Mouse (Mus musculus) cerebellum, adult 9-11 months (tissue): ENCODE results near the gene Nhp2.
"Not testable (repeated sequence)": the region's sequence is repeated elsewhere in the genome, so short reads cannot be mapped to it uniquely, and the experiment has no call there.

Experiments
- DNase-seq: peaks from one replicate; pipeline ENCODE4 v3.0.0; 2022

Gene Nhp2

DNA sequence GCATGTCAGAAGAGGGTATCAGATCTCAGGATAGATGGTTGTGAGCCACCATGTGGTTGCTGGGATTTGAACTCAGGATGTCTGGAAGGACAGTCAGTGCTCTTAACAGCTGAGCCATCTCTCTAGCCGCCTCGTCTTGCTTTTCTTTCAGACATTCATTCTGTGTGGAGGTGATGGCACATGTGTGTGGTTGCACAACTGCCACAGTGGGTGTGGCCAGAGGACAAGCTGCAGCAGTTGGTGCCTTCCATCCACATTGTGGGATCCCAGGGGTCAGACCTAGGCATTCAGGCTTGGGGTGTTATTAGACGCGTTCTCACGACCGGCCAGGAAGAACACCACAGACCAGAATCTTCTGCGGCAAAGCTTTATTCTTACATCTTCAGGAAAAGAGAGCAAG, 45.2 kb downstream of the Nhp2 start:
- DNase-seq, result not testable (repeated sequence)

DNA sequence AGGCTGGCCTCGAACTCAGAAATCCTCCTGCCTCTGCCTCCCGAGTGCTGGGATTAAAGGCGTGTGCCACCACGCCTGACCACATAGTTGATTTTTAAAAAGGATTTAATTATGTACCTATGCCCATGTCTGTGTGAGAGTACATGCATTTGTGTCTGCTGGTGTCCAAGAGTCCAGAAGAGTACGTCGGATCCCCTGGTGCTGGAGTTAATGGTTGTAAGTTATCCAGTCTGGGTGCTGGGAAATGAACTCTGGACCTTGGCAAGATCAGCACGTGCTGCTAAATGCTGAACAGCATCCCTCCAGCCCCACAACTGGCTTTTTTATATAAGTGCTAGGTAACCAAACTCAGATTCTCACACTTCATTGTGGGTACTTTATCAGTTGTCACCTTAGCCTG, 51.3 kb downstream of the Nhp2 start:
- no peak for DNase-seq

DNA sequence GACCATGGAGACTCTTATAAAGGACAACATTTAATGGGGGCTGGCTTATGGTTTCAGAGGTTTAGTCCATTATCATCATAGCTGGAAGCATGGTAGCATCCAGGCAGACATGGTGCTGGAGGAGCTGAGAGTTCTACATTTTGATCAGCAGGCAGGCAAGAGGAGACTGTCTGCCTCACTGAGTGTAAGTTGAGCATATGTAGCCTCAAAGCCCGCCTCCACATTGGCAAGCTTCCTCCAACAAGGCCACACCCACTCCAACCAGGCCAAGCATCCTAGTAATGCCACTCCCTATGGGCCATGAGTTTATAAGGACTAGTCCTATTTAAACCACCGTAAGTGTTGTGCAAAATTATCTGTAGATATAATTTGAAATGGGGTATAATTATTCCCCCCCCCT, 51.8 kb downstream of the Nhp2 start:
- DNase-seq, result no peak

DNA sequence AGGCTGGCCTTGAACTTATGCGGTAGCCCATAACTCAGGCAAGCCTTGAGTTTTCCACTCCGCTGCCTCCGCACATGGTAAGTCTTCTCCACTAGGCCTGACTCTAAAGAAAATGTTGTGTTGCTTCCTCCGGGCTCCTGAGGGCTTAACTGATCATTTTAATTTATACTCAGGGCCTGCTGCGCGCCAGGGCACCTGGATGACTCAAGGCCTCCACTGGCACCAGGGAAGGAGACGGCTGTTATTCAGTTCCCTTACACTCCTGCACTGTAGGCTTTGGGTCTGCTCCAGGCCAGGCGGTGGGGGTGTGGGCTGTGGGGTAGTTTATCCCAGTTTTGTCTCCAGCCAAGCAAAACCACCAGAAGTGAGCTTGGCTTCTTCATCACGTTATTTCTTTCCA, 53.8 kb downstream of the Nhp2 start:
- DNase-seq, result no peak
